Mouse (Mus musculus): Measurements from ENCODE around the gene C1ra. TPM values are rescaled to one million over a fixed set of nuclear protein-coding genes. Genes with fewer than 3 reads are reported as not detected.
"Not testable (repeated sequence)": the region's sequence is repeated elsewhere in the genome, so short reads cannot be mapped to it uniquely, and the experiment has no call there.

C1ra gene
- polyA plus RNA-seq (2015; fragmentation: Nextera tagmentation; extraction: Ambion mirVana): 0.10 and 0.25 TPM in 2 replicates

- H3K9me3 ChIP-seq: no peaks in the 10 kb centered on the region
- ATAC-seq (ENCODE audit: low FRiP score): no peak
- H3K4me1 ChIP-seq (replicated peaks): no peaks in the 10 kb centered on the region
- H3K4me3 ChIP-seq: no peak within 1 kb of the TSS
- no peaks in the 10 kb centered on the region for H3K36me3 ChIP-seq
- H3K27ac ChIP-seq: no peak within 1 kb of the TSS
- 11% methylated on average over 6 of the region's 6 CpGs for WGBS
- peak within 1 kb of the TSS; percentile 34 for H3K4me2 ChIP-seq
- H3K9ac ChIP-seq: no peak within 1 kb of the TSS
- no peaks in the 10 kb centered on the region for H3K27me3 ChIP-seq
These were observed at the start of gene C1ra for GRCm38 (mm10) chr6:124512355-124512836. Gene C1ra (plus strand): TSS chr6:124512405.

GRCm38 (mm10) chr6:124463881-124464291 lies 48.3 kb upstream of the C1ra start:
- Histone ChIP-seq H3K27ac (peak overlapping the region; percentile 93), H3K4me1 (replicated peaks) (peaks cover 36% of the 10 kb centered on the region), H3K36me3 (peaks cover 25% of the 10 kb centered on the region), H3K27me3 (no peaks in the 10 kb centered on the region), H3K9me3 (no peaks in the 10 kb centered on the region), H3K4me2 (peak overlapping the region; percentile 79), H3K9ac (peak overlapping the region; percentile 88), H3K4me3 (peak overlapping the region; percentile 66)
- peak; percentile 41 for ATAC-seq (ENCODE audit: low FRiP score)
- WGBS: 15% methylated on average over 8 of the region's 8 CpGs

GRCm38 (mm10) chr6:124464305-124465271 lies 47.6 kb upstream of the C1ra start, which contains the start of gene Clstn3:
Gene Clstn3 (minus strand): TSS chr6:124464794.
- H3K4me3 ChIP-seq: peak within 1 kb of the TSS; percentile 66
- no peaks in the 10 kb centered on the region for H3K27me3 ChIP-seq
- H3K36me3 ChIP-seq: peaks cover 18% of the 10 kb centered on the region
- H3K4me1 ChIP-seq (replicated peaks): peaks cover 36% of the 10 kb centered on the region
- 5% methylated on average over 27 of the region's 27 CpGs for WGBS
- H3K9ac ChIP-seq: peak within 1 kb of the TSS; percentile 88
- peak; percentile 97 for ATAC-seq (ENCODE audit: low FRiP score)
- no peaks in the 10 kb centered on the region for H3K9me3 ChIP-seq
- H3K27ac ChIP-seq: peak within 1 kb of the TSS; percentile 93
- H3K4me2 ChIP-seq: peak within 1 kb of the TSS; percentile 79

- ATAC-seq (ENCODE audit: low FRiP score): no peak
These were observed 46.9 kb upstream of the C1ra start for GRCm38 (mm10) chr6:124465299-124465698.

GRCm38 (mm10) chr6:124465729-124466128 lies 46.5 kb upstream of the C1ra start:
- 63% methylated on average over 6 of the region's 6 CpGs for WGBS

More at GRCm38 (mm10) chr6:124465299-124465698, 46.9 kb upstream of the C1ra start:
- Histone ChIP-seq H3K36me3 (peaks cover 12% of the 10 kb centered on the region), H3K9ac (peak overlapping the region; percentile 88), H3K9me3 (no peaks in the 10 kb centered on the region), H3K4me2 (peak overlapping the region; percentile 79), H3K27me3 (no peaks in the 10 kb centered on the region), H3K27ac (peak overlapping the region; percentile 93), H3K4me3 (peak overlapping the region; percentile 66), H3K4me1 (replicated peaks) (peaks cover 36% of the 10 kb centered on the region)
- 45% methylated on average over 6 of the region's 6 CpGs for WGBS

GRCm38 (mm10) chr6:124471121-124471520 lies 41.1 kb upstream of the C1ra start:
- Histone ChIP-seq H3K4me2 (no peak overlapping the region), H3K27me3 (no peaks in the 10 kb centered on the region), H3K27ac (no peak overlapping the region), H3K9ac (no peak overlapping the region), H3K4me3 (no peak overlapping the region), H3K4me1 (replicated peaks) (no peaks in the 10 kb centered on the region), H3K36me3 (no peaks in the 10 kb centered on the region), H3K9me3 (no peaks in the 10 kb centered on the region)
- 98% methylated on average over 3 of the region's 3 CpGs for WGBS
- ATAC-seq (ENCODE audit: low FRiP score): no peak

More at GRCm38 (mm10) chr6:124465729-124466128, 46.5 kb upstream of the C1ra start:
- Histone ChIP-seq H3K4me1 (replicated peaks) (peaks cover 36% of the 10 kb centered on the region), H3K4me3 (no peak overlapping the region; the same call in 1 of the 2 replicates), H3K9ac (peak overlapping the region; percentile 88; the same call in 1 of the 2 replicates), H3K36me3 (peaks cover 11% of the 10 kb centered on the region), H3K4me2 (peak overlapping the region; percentile 79), H3K27me3 (no peaks in the 10 kb centered on the region), H3K9me3 (no peaks in the 10 kb centered on the region), H3K27ac (peak overlapping the region; percentile 93; the same call in 1 of the 2 replicates)
- ATAC-seq (ENCODE audit: low FRiP score): no peak

- H3K27ac ChIP-seq; H3K4me3 ChIP-seq; H3K4me2 ChIP-seq; H3K36me3 ChIP-seq; H3K9me3 ChIP-seq; ATAC-seq (ENCODE audit: low FRiP score); H3K4me1 ChIP-seq (replicated peaks); H3K9ac ChIP-seq; H3K27me3 ChIP-seq: not testable (repeated sequence)
- 88% methylated on average over 6 of the region's 6 CpGs for WGBS
These were observed 40.2 kb upstream of the C1ra start for GRCm38 (mm10) chr6:124471783-124472638.

GRCm38 (mm10) chr6:124472801-124473200 lies 39.4 kb upstream of the C1ra start:
- Histone ChIP-seq H3K4me2 (no peak overlapping the region), H3K36me3 (no peaks in the 10 kb centered on the region), H3K9me3 (no peaks in the 10 kb centered on the region), H3K4me3 (no peak overlapping the region), H3K27me3 (no peaks in the 10 kb centered on the region), H3K4me1 (replicated peaks) (no peaks in the 10 kb centered on the region), H3K27ac (no peak overlapping the region), H3K9ac (no peak overlapping the region)
- ATAC-seq (ENCODE audit: low FRiP score): no peak
- WGBS: 37% methylated on average over 6 of the region's 6 CpGs

GRCm38 (mm10) chr6:124474621-124475020 lies 37.6 kb upstream of the C1ra start:
- 84% methylated on average over 11 of the region's 11 CpGs for WGBS
- Histone ChIP-seq H3K27me3 (no peaks in the 10 kb centered on the region), H3K9ac (no peak overlapping the region), H3K27ac (no peak overlapping the region), H3K36me3 (no peaks in the 10 kb centered on the region), H3K4me3 (no peak overlapping the region), H3K4me1 (replicated peaks) (no peaks in the 10 kb centered on the region), H3K4me2 (no peak overlapping the region), H3K9me3 (no peaks in the 10 kb centered on the region)
- no peak for ATAC-seq (ENCODE audit: low FRiP score)

- 95% methylated on average over 9 of the region's 11 CpGs for WGBS
- not testable (repeated sequence) for H3K36me3 ChIP-seq; H3K9ac ChIP-seq; ATAC-seq (ENCODE audit: low FRiP score); H3K9me3 ChIP-seq; H3K4me1 ChIP-seq (replicated peaks); H3K27me3 ChIP-seq; H3K4me3 ChIP-seq; H3K27ac ChIP-seq; H3K4me2 ChIP-seq
These were observed 36.7 kb upstream of the C1ra start for GRCm38 (mm10) chr6:124475335-124476075.

- no peak for ATAC-seq (ENCODE audit: low FRiP score)
- no peaks in the 10 kb centered on the region for H3K9me3 ChIP-seq
- no peaks in the 10 kb centered on the region for H3K4me1 ChIP-seq (replicated peaks)
- 63% methylated on average over 7 of the region's 7 CpGs for WGBS
- no peak overlapping the region for H3K9ac ChIP-seq
- H3K27me3 ChIP-seq: no peaks in the 10 kb centered on the region
- no peaks in the 10 kb centered on the region for H3K36me3 ChIP-seq
- H3K4me2 ChIP-seq: no peak overlapping the region
- H3K4me3 ChIP-seq: no peak overlapping the region
- H3K27ac ChIP-seq: no peak overlapping the region
These were observed 36.0 kb upstream of the C1ra start for GRCm38 (mm10) chr6:124476216-124476615.
